Mouse (Mus musculus) stomach, postnatal 0 days (tissue): Measurements from ENCODE around the gene Sycp3.

Experiments used
- CTCF ChIP-seq: IDR thresholded peaks from 2 replicates; pipeline ENCODE4 v1.5.1; 2016; ENCODE audit warnings: antibody characterized with exemption, low read depth, mild to moderate bottlenecking, moderate library complexity
- EP300 ChIP-seq: optimal IDR thresholded peaks from 2 replicates; pipeline ENCODE3; 2016; ENCODE audit warnings: antibody characterized with exemption

- TF ChIP-seq CTCF (no peak), EP300 (no peak)
These were observed 48.3 kb downstream of the Sycp3 start for GRCm38 (mm10) chr10:88507691-88508143.
